Mouse (Mus musculus) adrenal gland, postnatal 10 days (tissue): ENCODE results near the gene Ankrd1. TPM values are rescaled to one million over a fixed set of nuclear protein-coding genes. Genes with fewer than 3 reads are reported as not detected.

Source experiments
- DNase-seq: peaks from one replicate; pipeline ENCODE4 v3.0.0; 2021; ENCODE audit warnings: mixed read lengths
- long read RNA-seq, 2 experiments: library from polyadenylated mRNA; stranded (forward); transcript quantifications; one replicate each; pipeline ENCODE4 v2.0.0; 2021
- total RNA-seq, 2 experiments: library from RNA; stranded (reverse); gene quantifications; 2 replicates each; pipeline ENCODE4 v1.2.3; 2021

Gene Ankrd1
- total RNA-seq = 1 to 10 TPM in 1 of 2 experiments, under 1 TPM in 1; 0.66 to 1.5 TPM
- long read RNA-seq, experiment 1, partial matches to known transcripts = 0 of 2 reads
- long read RNA-seq, experiment 1, other reads (novel, unspliced or antisense) = 2 of 2 reads
- long read RNA-seq, experiment 2, partial matches to known transcripts = 0 of 1 reads
- long read RNA-seq, experiment 2, other reads (novel, unspliced or antisense) = 0 of 1 reads

- no peak for DNase-seq
Observed at GRCm38 (mm10) chr19:36119783-36120471, at the start of gene Ankrd1. Gene Ankrd1, minus strand, starts transcription at chr19:36120099.

GRCm38 (mm10) chr19:36169101-36169500 is 49.2 kb upstream of the Ankrd1 start:
- DNase-seq = peak; percentile 66

GRCm38 (mm10) chr19:36168121-36168520 is 48.2 kb upstream of the Ankrd1 start:
- no peak for DNase-seq

GRCm38 (mm10) chr19:36167291-36167896 is 47.5 kb upstream of the Ankrd1 start:
- DNase-seq = no peak

GRCm38 (mm10) chr19:36166401-36167160 is 46.7 kb upstream of the Ankrd1 start:
- DNase-seq = no peak

DNA sequence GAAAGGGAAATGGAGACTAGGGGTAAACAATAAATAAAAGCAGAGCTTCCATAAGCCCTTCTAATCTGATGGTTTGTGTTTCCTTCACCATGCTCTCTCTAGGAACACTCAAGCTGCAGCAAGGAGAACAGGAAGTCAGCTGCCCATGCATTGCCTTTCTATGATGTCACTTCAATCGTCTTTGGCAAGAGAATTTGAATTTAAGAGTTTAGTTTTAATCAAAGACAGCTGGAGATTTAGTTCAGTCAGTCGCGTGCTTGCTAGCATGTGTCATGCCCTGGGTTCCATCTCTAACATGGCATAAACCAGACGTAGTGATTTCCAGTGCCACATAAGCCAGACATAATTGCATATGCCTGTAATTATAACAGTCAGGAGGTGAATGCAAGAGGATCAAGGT is 45.5 kb upstream of the Ankrd1 start:
- no peak for DNase-seq

- DNase-seq = no peak
Observed at GRCm38 (mm10) chr19:36150241-36151007, 30.5 kb upstream of the Ankrd1 start.

- DNase-seq = no peak
Observed at GRCm38 (mm10) chr19:36148578-36148977, 28.7 kb upstream of the Ankrd1 start.

- no peak for DNase-seq
Observed at GRCm38 (mm10) chr19:36143571-36143970, 23.7 kb upstream of the Ankrd1 start.

GRCm38 (mm10) chr19:36133731-36134130 is 13.8 kb upstream of the Ankrd1 start:
- no peak for DNase-seq

DNA sequence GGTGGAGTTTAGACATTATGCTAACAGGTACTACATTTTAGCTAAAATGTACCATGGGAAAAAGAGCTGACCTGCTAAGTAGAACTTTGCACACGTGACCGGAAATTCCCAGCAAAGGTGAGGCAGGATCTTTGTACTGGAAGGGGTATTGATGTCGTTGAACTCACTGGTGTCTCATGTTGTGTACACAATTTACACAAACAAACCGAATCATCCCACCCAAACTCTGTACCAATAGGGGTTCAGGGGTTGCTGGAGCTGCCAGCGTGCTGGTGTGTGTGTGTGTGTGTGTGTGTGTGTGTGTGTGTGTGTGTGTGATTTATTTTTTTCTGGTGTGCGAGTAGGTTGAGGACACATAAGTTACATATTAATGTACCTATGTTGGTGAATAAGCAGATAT is 13.2 kb upstream of the Ankrd1 start:
- no peak for DNase-seq

GRCm38 (mm10) chr19:36131990-36132389 is 12.1 kb upstream of the Ankrd1 start:
- DNase-seq = no peak

GRCm38 (mm10) chr19:36130181-36130580 is 10.3 kb upstream of the Ankrd1 start:
- no peak for DNase-seq

DNA sequence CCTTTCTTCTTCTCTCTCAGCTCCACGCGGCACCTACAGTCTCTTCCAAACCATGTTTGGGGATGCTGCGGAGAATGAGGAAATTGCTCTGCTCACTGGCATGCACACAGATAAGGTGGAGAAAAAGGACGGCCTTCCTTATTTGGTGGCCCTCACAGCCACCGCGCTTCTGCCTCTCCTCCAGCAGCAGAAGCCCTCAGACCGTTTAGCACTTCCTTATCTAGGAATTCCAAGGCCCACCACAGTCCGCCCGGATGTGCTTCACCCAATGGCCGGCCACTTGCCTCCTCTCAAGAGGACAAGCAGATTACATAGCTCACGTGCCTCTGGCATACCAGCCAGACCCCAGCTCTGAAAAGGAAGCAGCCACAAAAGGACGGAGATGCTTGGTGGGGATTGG is 9.7 kb upstream of the Ankrd1 start:
- DNase-seq = no peak

- DNase-seq = peak; percentile 34
Observed at GRCm38 (mm10) chr19:36129213-36129612, 9.3 kb upstream of the Ankrd1 start.

GRCm38 (mm10) chr19:36128440-36128839 is 8.5 kb upstream of the Ankrd1 start:
- DNase-seq = no peak

DNA sequence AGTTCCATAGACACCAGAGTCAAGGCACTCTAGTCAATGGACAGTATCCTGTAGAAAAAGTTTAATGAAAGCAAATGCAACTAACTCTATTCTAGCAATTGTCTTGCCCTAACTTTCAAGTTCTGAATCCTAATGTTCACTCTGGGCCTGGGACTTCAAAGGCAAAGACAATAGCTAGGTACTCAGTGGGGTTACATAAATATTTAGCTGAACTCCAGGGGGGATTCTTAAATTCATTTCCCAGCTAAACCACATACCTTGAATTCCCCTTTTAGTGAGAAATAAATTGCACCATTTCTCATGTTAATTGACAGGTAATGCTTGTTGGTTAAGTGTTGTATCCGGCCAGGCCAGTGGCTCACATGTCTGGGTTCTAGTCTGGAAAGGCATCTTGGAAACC is 4.3 kb upstream of the Ankrd1 start:
- DNase-seq = no peak

GRCm38 (mm10) chr19:36119219-36119618 is 680 bp downstream of the Ankrd1 start:
- no peak for DNase-seq

- no peak for DNase-seq
Observed at GRCm38 (mm10) chr19:36116185-36116584, 3.7 kb downstream of the Ankrd1 start.

DNA sequence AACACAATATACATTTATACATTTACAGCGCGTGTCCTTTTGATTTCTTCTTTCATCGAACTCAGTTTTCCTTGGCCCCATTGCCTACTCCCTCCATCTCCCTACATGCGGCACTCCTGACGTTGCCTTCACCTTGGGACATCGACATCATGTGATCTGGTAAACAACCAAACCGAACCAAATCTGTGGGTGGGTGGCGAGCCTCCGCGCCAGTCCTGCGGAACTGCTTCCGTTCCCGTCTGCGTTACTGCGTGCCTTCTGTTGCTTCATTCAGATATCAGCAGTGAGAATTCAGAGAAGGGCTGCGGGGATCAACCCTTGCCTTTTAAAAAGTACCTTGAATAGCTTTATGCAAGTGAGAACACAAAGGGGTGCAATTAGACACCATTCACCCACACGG is 7.9 kb downstream of the Ankrd1 start:
- DNase-seq = no peak

GRCm38 (mm10) chr19:36111054-36111895 is 8.6 kb downstream of the Ankrd1 start:
- peak; percentile 8 for DNase-seq
